Mouse (Mus musculus) bone marrow macrophage, adult 2 months (primary cell): Measurements from ENCODE around the gene Got2.

Experiments
- CTCF ChIP-seq: IDR thresholded peaks from 2 replicates; pipeline ENCODE4 v1.5.1; 2012; ENCODE audit warnings: low read depth, mild to moderate bottlenecking, low read length, moderate library complexity
- POLR2A ChIP-seq: IDR thresholded peaks from 2 replicates; pipeline ENCODE4 v1.6.1; 2012; ENCODE audit warnings: mild to moderate bottlenecking, low read depth, low read length, borderline replicate concordance

GRCm38 (mm10) chr8:95835891-95836290, 52.5 kb downstream of the Got2 start:
- TF ChIP-seq POLR2A (no peak), CTCF (no peak)
